Mouse (Mus musculus) kidney, embryonic 14.5 days (tissue): Measurements from ENCODE around the gene Kdsr. TPM values are rescaled to one million over a fixed set of nuclear protein-coding genes. Genes with fewer than 3 reads are reported as not detected.
"Not testable (repeated sequence)": the region's sequence is repeated elsewhere in the genome, so short reads cannot be mapped to it uniquely, and the experiment has no call there.

Experiments
- ATAC-seq: fragments of 200-750 bp; cut with Nextera tagmentation; 2 replicates; pipeline ENCODE4 v1.8.0; 2017; ENCODE audit warnings: moderate number of reproducible peaks, mild to moderate bottlenecking, moderate TSS enrichment, moderate library complexity; ENCODE audit not compliant: low FRiP score, low TSS enrichment
- H3K27ac ChIP-seq: fragments of 300-500 bp; sonication (generic); 2 replicates; pipeline ENCODE4 v1.5.1; 2014; ENCODE audit warnings: low read depth, mild to moderate bottlenecking, low read length, moderate library complexity, mixed read lengths
- H3K27me3 ChIP-seq: fragments of 300-500 bp; sonication (generic); 2 replicates; pipeline ENCODE4 v1.6.1; 2014; ENCODE audit warnings: mild to moderate bottlenecking, low read length; ENCODE audit not compliant: control insufficient read depth, insufficient read depth
- H3K36me3 ChIP-seq: fragments of 300-500 bp; sonication (generic); 2 replicates; pipeline ENCODE4 v1.6.1; 2014; ENCODE audit warnings: low read length, mixed read lengths; ENCODE audit not compliant: control insufficient read depth, insufficient read depth
- H3K4me1 ChIP-seq: fragments of 300-500 bp; sonication (generic); 2 replicates; pipeline ENCODE4 v1.6.1; 2014; ENCODE audit warnings: low read length, mixed read lengths; ENCODE audit not compliant: control insufficient read depth, insufficient read depth
- H3K4me2 ChIP-seq: fragments of 300-500 bp; sonication (generic); replicated peaks from 2 replicates; pipeline ENCODE4 v1.6.1; 2014; ENCODE audit warnings: low read depth, mild to moderate bottlenecking, low read length
- H3K4me3 ChIP-seq: fragments of 300-500 bp; sonication (generic); 2 replicates; pipeline ENCODE4 v1.5.1; 2014; ENCODE audit warnings: mild to moderate bottlenecking, low read length
- H3K9ac ChIP-seq: fragments of 300-500 bp; sonication (generic); 2 replicates; pipeline ENCODE4 v1.6.1; 2014; ENCODE audit warnings: low read depth, mild to moderate bottlenecking, low read length, moderate library complexity
- H3K9me3 ChIP-seq: fragments of 300-500 bp; sonication (generic); 2 replicates; pipeline ENCODE4 v1.6.1; 2016; ENCODE audit warnings: low read length; ENCODE audit not compliant: control insufficient read depth
- WGBS: fragments of 180-500 bp; shearing (Covaris S2); extraction: QIAGEN DNeasy Blood & Tissue Kit; methylation state at CpG from one replicate; pipeline ENCODE4 v1.1.7; 2014; 5-methylcytosine and 5-hydroxymethylcytosine counted together
- polyA plus RNA-seq: library from polyadenylated mRNA; unstranded; fragments of >200 nt; fragmentation: Nextera tagmentation; extraction: Ambion mirVana; gene quantifications from 2 replicates; pipeline ENCODE4 v1.2.1, GENCODE M21; 2014

Gene Kdsr
- polyA plus RNA-seq, 1 experiment from 2014 or later = 14.8 TPM

GRCm38 (mm10) chr1:106748555-106749315, 10.8 kb downstream of the Kdsr start:
- Histone ChIP-seq H3K9me3 (no peaks in the 10 kb centered on the region), H3K4me2 (no peak overlapping the region), H3K27me3 (no peaks in the 10 kb centered on the region), H3K9ac (no peak overlapping the region), H3K27ac (no peak overlapping the region), H3K36me3 (peaks cover 27% of the 10 kb centered on the region), H3K4me3 (no peak overlapping the region), H3K4me1 (no peaks in the 10 kb centered on the region)
- no peak for ATAC-seq
- WGBS = 86% methylated on average over 6 of the region's 6 CpGs

DNA sequence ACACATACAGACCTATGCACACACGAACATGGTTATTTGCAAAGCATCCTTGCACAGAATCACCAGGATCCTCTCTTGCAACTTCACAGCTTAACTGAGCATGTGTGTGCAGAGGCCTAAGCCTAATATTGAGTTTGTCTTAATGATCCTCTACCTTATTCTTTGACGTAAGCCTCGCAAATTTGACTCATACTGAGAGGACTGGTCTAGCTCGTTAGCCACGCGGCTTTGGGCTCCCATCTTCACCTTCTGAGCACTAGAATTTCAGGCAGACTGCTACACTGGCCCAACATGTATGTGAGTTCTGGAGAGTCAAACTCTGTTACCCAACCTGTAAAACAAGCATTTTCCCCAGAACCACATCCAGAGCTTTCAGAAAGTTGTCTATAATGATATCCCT, 16.5 kb downstream of the Kdsr start:
- no peak overlapping the region for H3K4me2 ChIP-seq
- H3K27ac ChIP-seq = no peak overlapping the region
- H3K9ac ChIP-seq = no peak overlapping the region
- no peaks in the 10 kb centered on the region for H3K4me1 ChIP-seq
- H3K27me3 ChIP-seq = no peaks in the 10 kb centered on the region
- 92% methylated on average over 6 of the region's 6 CpGs for WGBS
- ATAC-seq = no peak
- H3K36me3 ChIP-seq = peaks cover 25% of the 10 kb centered on the region
- H3K9me3 ChIP-seq = no peaks in the 10 kb centered on the region
- H3K4me3 ChIP-seq = no peak overlapping the region

- no peaks in the 10 kb centered on the region for H3K27me3 ChIP-seq
- H3K9ac ChIP-seq = no peak overlapping the region
- no peaks in the 10 kb centered on the region for H3K4me1 ChIP-seq
- 92% methylated on average over 4 of the region's 4 CpGs for WGBS
- H3K36me3 ChIP-seq = peaks cover 6% of the 10 kb centered on the region; the same call in 1 of the 2 replicates
- H3K27ac ChIP-seq = no peak overlapping the region
- no peak overlapping the region for H3K4me3 ChIP-seq
- ATAC-seq = no peak
- H3K9me3 ChIP-seq = no peaks in the 10 kb centered on the region
- no peak overlapping the region for H3K4me2 ChIP-seq
Measured at GRCm38 (mm10) chr1:106740735-106741134, 18.8 kb downstream of the Kdsr start.

- Histone ChIP-seq H3K36me3 (peaks cover 5% of the 10 kb centered on the region; the same call in 1 of the 2 replicates), H3K4me1 (no peaks in the 10 kb centered on the region), H3K27ac (no peak overlapping the region), H3K9ac (no peak overlapping the region), H3K4me3 (no peak overlapping the region), H3K9me3 (no peaks in the 10 kb centered on the region), H3K27me3 (no peaks in the 10 kb centered on the region), H3K4me2 (no peak overlapping the region)
- no peak for ATAC-seq
- 94% methylated on average over 5 of the region's 5 CpGs for WGBS
Measured at GRCm38 (mm10) chr1:106739810-106740209, 19.7 kb downstream of the Kdsr start.

DNA sequence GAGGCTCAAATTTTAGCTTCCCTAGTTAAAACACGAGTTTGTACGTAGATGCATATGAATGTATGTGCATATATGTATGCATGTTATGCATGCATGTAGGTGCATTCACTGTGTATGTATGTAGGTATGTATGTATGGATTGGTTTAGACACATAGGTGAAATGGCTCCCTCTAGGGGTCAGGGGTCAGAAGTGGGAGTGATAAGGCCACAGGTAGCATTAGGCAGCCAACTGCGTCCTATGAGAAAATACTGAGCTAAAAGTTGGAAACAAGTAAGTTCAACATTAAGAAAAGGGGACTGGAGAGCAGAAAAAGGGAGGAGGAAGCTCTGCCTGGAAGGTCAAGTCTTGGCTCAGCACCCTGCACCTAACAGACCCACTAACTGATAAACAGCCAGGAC, 21.4 kb downstream of the Kdsr start:
- H3K4me1 ChIP-seq = no peaks in the 10 kb centered on the region
- 83% methylated on average over 3 of the region's 3 CpGs for WGBS

GRCm38 (mm10) chr1:106736211-106736610, 23.3 kb downstream of the Kdsr start:
- Histone ChIP-seq H3K4me2 (no peak overlapping the region), H3K27me3 (no peaks in the 10 kb centered on the region), H3K4me1 (no peaks in the 10 kb centered on the region), H3K27ac (no peak overlapping the region), H3K9me3 (no peaks in the 10 kb centered on the region), H3K36me3 (peaks cover 9% of the 10 kb centered on the region; the same call in 1 of the 2 replicates), H3K9ac (no peak overlapping the region), H3K4me3 (no peak overlapping the region)
- ATAC-seq = no peak
- WGBS = 95% methylated on average over 8 of the region's 8 CpGs

More for the DNA sequence above, 21.4 kb downstream of the Kdsr start:
- H3K36me3 ChIP-seq = peaks cover 15% of the 10 kb centered on the region; the same call in 1 of the 2 replicates
- no peak overlapping the region for H3K9ac ChIP-seq
- ATAC-seq = no peak
- no peaks in the 10 kb centered on the region for H3K27me3 ChIP-seq
- H3K9me3 ChIP-seq = no peaks in the 10 kb centered on the region
- no peak overlapping the region for H3K4me2 ChIP-seq
- H3K4me3 ChIP-seq = no peak overlapping the region
- no peak overlapping the region for H3K27ac ChIP-seq

DNA sequence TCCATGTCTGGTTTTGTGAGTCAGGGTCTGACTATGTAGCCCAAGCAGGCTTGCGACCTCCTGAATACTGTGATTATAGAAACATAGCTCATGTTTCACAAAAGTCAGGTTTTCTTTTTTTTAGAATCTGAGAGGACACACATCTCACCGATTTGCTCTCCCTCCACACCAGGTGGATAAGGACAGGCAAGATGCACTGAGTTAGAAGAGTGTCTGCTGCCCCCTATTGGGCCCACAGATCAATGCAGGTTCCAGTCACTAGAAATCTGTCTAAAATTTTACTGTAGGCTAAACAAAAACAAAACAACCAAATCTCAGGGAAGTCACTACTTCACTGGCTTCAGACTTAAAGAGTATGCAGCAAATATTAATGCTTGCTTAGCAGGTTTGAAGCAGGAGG, 23.9 kb downstream of the Kdsr start:
- no peak overlapping the region for H3K27ac ChIP-seq
- H3K36me3 ChIP-seq = peaks cover 9% of the 10 kb centered on the region; the same call in 1 of the 2 replicates
- H3K4me3 ChIP-seq = no peak overlapping the region
- H3K9ac ChIP-seq = no peak overlapping the region
- no peaks in the 10 kb centered on the region for H3K4me1 ChIP-seq
- 47% methylated on average over 2 of the region's 2 CpGs for WGBS
- no peaks in the 10 kb centered on the region for H3K9me3 ChIP-seq
- ATAC-seq = peak; percentile 43; the same call in 1 of the 2 replicates
- no peak overlapping the region for H3K4me2 ChIP-seq
- H3K27me3 ChIP-seq = no peaks in the 10 kb centered on the region

DNA sequence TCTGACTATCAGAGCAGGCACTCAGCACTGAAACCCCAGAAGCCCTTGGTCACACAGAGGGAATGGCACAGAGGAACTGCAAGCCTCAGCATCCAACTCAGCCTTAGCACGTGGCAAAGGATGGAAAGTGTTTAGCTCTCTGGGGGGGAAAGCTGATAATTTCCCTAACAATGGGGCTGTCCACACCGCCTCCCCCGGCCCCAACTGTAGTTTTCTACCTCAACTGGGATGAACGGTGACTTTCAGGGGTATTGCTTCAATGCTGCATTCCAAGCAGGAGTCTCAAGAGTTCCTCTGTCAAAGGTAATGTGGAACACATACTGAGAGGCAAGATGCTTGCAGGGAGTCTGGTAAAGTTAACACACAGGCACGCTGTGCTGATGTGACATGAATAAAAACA, 37.5 kb downstream of the Kdsr start:
- Histone ChIP-seq H3K9me3 (no peaks in the 10 kb centered on the region), H3K27ac (no peak overlapping the region), H3K36me3 (peaks cover 2% of the 10 kb centered on the region; the same call in 1 of the 2 replicates), H3K9ac (no peak overlapping the region), H3K4me1 (no peaks in the 10 kb centered on the region), H3K27me3 (no peaks in the 10 kb centered on the region), H3K4me2 (no peak overlapping the region), H3K4me3 (no peak overlapping the region)
- no peak for ATAC-seq
- 54% methylated on average over 5 of the region's 5 CpGs for WGBS

DNA sequence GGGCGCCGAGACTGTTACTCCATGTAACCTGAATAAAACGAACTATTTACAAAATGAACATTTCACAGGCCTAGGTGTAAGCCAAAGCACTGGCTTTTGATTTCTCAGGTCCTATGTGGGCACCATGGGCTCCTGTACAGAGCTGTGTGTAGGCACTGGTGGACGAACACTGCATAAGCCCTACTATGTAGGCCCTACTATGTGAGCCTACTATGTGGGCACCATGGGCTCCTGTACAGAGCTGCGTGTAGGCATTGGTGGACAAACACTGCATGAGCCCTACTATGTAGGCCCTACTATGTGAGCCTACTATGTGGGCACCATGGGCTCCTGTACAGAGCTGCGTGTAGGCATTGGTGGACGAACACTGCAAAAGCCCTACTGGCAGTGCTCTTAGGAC, 41.8 kb downstream of the Kdsr start:
- not testable (repeated sequence) for H3K4me3 ChIP-seq, H3K27me3 ChIP-seq, H3K4me1 ChIP-seq, ATAC-seq, H3K9ac ChIP-seq, H3K36me3 ChIP-seq, H3K4me2 ChIP-seq, H3K9me3 ChIP-seq, H3K27ac ChIP-seq
- WGBS = 73% methylated on average over 7 of the region's 7 CpGs
